Mouse (Mus musculus): ENCODE data around the gene S1pr5. TPM values are rescaled to one million over a fixed set of nuclear protein-coding genes. Genes with fewer than 3 reads are reported as not detected.

Gene S1pr5
- polyA plus RNA-seq, 1 experiment from 2014 or later = 5.0 TPM

DNA sequence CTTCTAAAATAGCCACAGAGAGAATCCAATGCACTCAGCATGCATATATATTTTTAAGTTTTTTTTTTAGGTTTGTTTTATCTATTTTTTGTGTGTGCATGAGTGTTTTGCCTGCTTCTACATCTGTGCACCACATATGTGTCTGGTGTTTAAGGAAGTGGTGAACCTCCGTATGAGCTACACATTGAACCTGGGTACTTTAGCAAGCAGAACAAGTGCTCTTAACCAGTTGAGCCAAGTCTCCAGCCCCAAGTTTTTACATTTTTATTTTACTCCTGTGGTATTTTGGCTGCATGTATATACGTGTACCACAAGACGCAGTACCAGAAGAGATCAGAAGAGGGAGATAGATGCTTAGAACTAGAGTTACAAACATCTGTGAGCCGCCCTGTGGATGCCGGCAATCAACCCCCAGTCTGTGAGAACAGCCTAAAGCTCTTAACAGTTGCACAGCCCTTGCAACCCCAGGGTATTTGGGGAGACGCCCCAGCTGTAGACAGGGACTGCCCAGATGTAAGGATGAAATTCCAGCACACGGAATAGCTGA, 26.8 kb downstream of the S1pr5 start:
- Histone ChIP-seq H3K9me3 (replicated peaks) (no peaks in the 10 kb centered on the region), H3K9ac (no peak overlapping the region), H3K27ac (replicated peaks) (no peak overlapping the region), H3K36me3 (no peaks in the 10 kb centered on the region), H3K4me2 (replicated peaks) (no peak overlapping the region), H3K4me1 (peaks cover 14% of the 10 kb centered on the region), H3K27me3 (no peaks in the 10 kb centered on the region), H3K4me3 (replicated peaks) (no peak overlapping the region)
- 11% methylated on average over 7 of the region's 7 CpGs for WGBS
- ATAC-seq (ENCODE audit: insufficient number of reproducible peaks, low FRiP score, low TSS enrichment, low read depth) = no peak

DNA sequence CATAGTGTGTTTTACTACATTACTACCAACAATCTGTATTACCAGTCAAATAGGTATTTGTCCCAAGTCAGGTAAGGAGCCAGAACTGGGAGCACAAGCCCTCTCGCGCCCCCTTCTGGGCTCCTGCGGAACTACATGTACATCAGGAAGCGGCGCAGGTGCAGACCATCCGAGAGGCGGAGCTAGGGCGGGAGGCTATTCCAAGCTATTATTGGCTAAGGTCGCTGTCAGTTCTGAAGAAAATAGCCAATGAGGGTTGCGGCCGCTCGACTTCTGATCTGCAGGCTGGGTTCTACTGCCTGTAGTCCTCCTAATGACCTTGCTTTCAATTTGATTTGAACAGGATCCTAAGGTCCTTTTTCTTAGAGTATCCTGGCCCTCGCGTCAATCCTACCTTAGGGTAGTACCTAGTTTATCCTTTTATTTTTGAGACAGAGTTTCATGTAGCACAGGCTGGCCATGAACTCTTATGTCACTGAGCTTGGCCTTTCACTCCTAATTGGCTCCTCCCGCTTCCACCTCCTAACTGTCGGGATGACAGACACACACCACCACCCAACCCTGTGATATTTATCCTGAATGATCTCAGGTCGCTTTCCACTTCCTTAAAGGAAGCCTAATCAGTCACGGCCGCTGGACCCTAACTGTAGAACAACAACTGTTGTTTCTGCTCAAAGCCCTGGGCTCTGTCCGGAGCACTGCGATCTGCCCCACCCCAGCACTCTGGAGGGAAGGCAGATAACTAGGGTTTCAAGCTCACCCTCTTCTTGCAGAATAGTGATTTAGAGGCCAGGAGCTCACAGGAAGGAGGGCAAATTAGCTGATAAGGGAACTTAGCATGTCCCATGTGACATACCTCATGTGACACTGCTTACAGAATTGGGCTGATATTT, 27.5 kb downstream of the S1pr5 start:
- peak; percentile 77 for ATAC-seq (ENCODE audit: insufficient number of reproducible peaks, low FRiP score, low TSS enrichment, low read depth)
- Histone ChIP-seq H3K9ac (no peak overlapping the region), H3K4me3 (replicated peaks) (peak overlapping the region; percentile 24), H3K36me3 (no peaks in the 10 kb centered on the region), H3K27me3 (no peaks in the 10 kb centered on the region), H3K9me3 (replicated peaks) (no peaks in the 10 kb centered on the region), H3K4me2 (replicated peaks) (peak overlapping the region; percentile 40), H3K4me1 (peaks cover 14% of the 10 kb centered on the region), H3K27ac (replicated peaks) (no peak overlapping the region)
- WGBS = 11% methylated on average over 21 of the region's 21 CpGs

DNA sequence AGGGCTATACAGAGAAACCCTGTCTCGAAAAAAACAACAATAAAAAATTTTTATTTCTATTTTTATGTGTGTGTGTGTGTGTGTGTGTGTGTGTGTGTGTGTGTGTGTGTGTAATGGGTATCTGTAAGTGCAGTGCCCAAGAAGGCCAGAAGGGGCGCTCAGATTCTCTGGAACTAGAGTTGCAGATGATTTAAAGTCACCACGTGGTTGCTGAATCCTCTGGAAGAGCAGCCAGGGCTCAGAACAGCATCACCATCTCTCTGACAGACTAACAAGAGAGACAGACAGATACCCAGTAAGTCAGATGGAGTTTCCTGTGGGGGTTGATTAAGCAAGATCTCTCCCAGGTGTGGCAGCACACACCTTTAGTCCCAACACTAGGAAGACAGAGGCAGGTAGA, 28.4 kb downstream of the S1pr5 start:
- Histone ChIP-seq H3K36me3 (no peaks in the 10 kb centered on the region), H3K27me3 (no peaks in the 10 kb centered on the region), H3K4me3 (replicated peaks) (no peak overlapping the region), H3K4me2 (replicated peaks) (no peak overlapping the region), H3K9me3 (replicated peaks) (no peaks in the 10 kb centered on the region), H3K4me1 (peaks cover 7% of the 10 kb centered on the region), H3K27ac (replicated peaks) (no peak overlapping the region), H3K9ac (no peak overlapping the region)
- no peak for ATAC-seq (ENCODE audit: insufficient number of reproducible peaks, low FRiP score, low TSS enrichment, low read depth)
- WGBS = 60% methylated on average over 3 of the region's 3 CpGs

DNA sequence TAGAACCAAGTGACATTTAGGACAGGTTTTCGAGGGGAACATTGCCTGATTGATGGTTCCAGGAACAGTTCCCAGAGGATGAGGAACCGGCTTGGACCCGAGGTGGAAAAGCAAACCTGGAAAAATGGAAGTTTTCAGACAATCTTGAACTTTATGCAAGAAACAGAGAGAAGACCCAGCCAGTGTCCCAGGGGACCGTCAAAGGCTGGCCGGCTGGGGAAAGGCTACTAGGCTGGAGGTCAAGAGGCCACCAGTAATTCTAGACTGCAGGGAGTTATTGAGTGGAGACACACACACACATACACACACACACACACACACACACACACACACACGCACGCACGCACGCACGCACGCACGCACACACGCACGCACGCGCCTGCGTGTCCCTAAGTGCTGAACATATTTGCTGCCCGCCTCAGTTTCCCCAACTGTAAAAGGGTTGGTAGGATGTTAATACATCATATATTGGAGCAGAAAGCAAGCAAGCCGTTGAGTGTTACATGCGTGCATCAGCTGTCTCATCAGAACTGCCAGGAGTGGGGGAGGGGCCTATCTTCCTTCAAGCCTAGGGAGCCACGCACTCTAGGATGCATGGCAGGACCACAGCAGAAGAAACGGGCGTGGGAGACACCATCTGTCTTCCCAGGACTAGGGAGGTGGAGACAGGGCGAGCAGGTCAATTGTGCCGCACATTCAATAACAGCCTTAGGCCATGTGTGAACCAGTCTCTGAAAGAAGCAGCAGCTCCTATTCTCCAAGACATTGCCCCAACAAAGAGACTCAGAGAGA, 32.0 kb downstream of the S1pr5 start:
- Histone ChIP-seq H3K9ac (no peak overlapping the region), H3K9me3 (replicated peaks) (no peaks in the 10 kb centered on the region), H3K27me3 (no peaks in the 10 kb centered on the region), H3K27ac (replicated peaks) (no peak overlapping the region), H3K4me2 (replicated peaks) (no peak overlapping the region), H3K4me1 (peaks cover 6% of the 10 kb centered on the region), H3K36me3 (no peaks in the 10 kb centered on the region), H3K4me3 (replicated peaks) (no peak overlapping the region)
- ATAC-seq (ENCODE audit: insufficient number of reproducible peaks, low FRiP score, low TSS enrichment, low read depth) = no peak
- 62% methylated on average over 25 of the region's 25 CpGs for WGBS

DNA sequence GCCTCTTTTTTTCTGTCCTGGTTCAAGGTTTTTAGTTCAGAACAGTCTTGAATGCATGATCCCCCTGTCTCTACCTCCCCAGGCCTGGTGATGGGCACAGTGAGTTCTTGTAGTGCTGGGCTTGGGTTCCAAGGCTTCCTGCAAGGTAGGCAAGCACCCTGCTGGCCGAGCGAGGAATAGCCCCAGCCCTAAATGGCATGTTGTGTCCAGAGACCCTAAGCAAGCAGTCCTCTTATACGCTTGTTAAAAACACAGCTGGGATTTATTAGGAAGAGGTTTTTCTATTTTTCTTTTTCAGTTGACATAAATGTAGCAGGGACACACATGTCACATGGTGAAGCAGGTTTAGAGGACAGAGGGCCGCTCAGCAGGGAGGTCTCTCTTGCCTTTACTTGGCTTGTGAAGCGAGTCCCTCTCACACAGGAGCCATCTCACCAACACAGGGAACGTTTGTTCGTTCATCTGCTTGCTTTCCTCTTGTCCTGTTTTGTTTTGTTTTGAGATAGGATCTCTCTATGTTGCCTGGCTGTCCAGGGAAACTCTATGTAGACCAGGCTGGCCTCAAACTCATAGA, 34.5 kb downstream of the S1pr5 start:
- no peaks in the 10 kb centered on the region for H3K9me3 ChIP-seq (replicated peaks)
- no peak for ATAC-seq (ENCODE audit: insufficient number of reproducible peaks, low FRiP score, low TSS enrichment, low read depth)
- H3K4me1 ChIP-seq = no peaks in the 10 kb centered on the region
- no peak overlapping the region for H3K9ac ChIP-seq
- 21% methylated on average over 7 of the region's 7 CpGs for WGBS
- H3K4me2 ChIP-seq (replicated peaks) = no peak overlapping the region
- no peak overlapping the region for H3K4me3 ChIP-seq (replicated peaks)
- 0 out of 2 replicates have a peak, but pooled peaks cover 3% of the 10 kb centered on the region for H3K36me3 ChIP-seq
- H3K27me3 ChIP-seq = no peaks in the 10 kb centered on the region
- H3K27ac ChIP-seq (replicated peaks) = no peak overlapping the region

DNA sequence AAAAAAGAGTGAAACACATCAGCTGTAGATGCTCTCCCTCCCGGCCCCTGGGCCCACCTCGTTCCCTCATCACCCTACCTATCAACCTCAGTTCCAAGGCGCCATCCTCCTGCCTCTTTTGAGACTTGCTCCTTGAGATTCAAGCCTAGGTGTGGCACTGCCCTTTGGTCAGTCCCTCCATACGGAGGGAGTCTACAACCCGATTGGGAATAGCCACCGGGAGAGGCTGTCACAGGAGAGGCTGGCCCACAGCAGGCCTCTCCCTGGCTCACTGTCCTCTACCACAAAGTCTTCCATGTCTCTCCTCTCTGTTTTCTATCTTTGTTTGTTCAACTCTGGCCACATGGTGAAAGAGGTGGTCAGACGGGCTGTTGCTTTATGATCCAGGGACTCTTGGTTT, 36.6 kb downstream of the S1pr5 start:
- ATAC-seq (ENCODE audit: insufficient number of reproducible peaks, low FRiP score, low TSS enrichment, low read depth) = no peak
- H3K9me3 ChIP-seq (replicated peaks) = no peaks in the 10 kb centered on the region
- H3K36me3 ChIP-seq = 0 out of 2 replicates have a peak, but pooled peaks cover 3% of the 10 kb centered on the region
- no peak overlapping the region for H3K9ac ChIP-seq
- 85% methylated on average over 7 of the region's 7 CpGs for WGBS
- H3K4me1 ChIP-seq = no peaks in the 10 kb centered on the region
- no peak overlapping the region for H3K4me3 ChIP-seq (replicated peaks)
- no peak overlapping the region for H3K27ac ChIP-seq (replicated peaks)
- no peak overlapping the region for H3K4me2 ChIP-seq (replicated peaks)
- no peaks in the 10 kb centered on the region for H3K27me3 ChIP-seq

DNA sequence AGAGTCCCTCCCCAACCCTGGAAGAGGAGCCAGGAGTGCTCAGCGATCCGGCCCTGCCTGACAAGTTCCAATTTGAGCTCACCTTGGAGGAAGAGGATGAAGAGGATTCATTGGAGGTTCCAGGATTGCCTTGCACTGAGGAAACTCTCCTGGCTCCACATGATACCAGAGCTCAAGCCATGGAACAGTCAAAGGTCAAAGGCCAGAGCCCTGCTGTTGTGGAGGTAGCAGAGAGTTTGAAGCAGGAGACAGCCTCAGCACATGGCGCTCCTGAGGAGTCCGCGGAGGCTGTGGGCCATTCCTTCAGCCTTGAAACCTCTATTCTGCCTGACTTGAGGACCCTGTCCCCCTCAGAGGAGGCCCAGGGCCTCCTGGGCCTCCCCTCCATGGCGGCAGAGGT, 37.4 kb downstream of the S1pr5 start:
- no peak overlapping the region for H3K9ac ChIP-seq
- no peaks in the 10 kb centered on the region for H3K9me3 ChIP-seq (replicated peaks)
- no peaks in the 10 kb centered on the region for H3K4me1 ChIP-seq
- H3K4me2 ChIP-seq (replicated peaks) = no peak overlapping the region
- 0 out of 2 replicates have a peak, but pooled peaks cover 3% of the 10 kb centered on the region for H3K36me3 ChIP-seq
- no peak overlapping the region for H3K4me3 ChIP-seq (replicated peaks)
- WGBS = 72% methylated on average over 6 of the region's 6 CpGs
- no peak for ATAC-seq (ENCODE audit: insufficient number of reproducible peaks, low FRiP score, low TSS enrichment, low read depth)
- H3K27me3 ChIP-seq = no peaks in the 10 kb centered on the region
- H3K27ac ChIP-seq (replicated peaks) = no peak overlapping the region

DNA sequence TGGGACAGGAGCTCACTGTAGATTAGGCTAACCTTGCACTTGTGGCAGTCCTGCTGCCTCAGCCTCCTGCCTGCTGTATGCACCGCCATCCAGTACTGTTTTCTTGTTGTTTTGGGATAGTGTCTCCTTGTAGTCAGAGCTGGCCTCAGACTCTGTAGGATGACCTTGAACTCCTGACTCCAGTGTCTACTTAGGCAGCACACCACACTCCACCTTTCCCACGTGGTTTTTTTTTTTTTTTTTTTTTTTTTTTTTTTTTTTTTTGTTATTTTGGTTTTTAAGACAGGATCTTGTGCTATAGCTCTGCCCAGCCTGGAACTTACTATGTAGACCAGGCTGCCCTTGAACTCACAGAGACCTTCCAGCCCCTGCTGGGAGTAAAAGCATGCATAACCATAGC, 39.6 kb downstream of the S1pr5 start:
- H3K27me3 ChIP-seq = no peaks in the 10 kb centered on the region
- no peaks in the 10 kb centered on the region for H3K9me3 ChIP-seq (replicated peaks)
- 75% methylated on average over 2 of the region's 2 CpGs for WGBS
- no peak overlapping the region for H3K9ac ChIP-seq
- H3K36me3 ChIP-seq = 0 out of 2 replicates have a peak, but pooled peaks cover 3% of the 10 kb centered on the region
- peaks cover 11% of the 10 kb centered on the region for H3K4me1 ChIP-seq
- H3K4me3 ChIP-seq (replicated peaks) = no peak overlapping the region
- no peak for ATAC-seq (ENCODE audit: insufficient number of reproducible peaks, low FRiP score, low TSS enrichment, low read depth)
- no peak overlapping the region for H3K4me2 ChIP-seq (replicated peaks)
- no peak overlapping the region for H3K27ac ChIP-seq (replicated peaks)

DNA sequence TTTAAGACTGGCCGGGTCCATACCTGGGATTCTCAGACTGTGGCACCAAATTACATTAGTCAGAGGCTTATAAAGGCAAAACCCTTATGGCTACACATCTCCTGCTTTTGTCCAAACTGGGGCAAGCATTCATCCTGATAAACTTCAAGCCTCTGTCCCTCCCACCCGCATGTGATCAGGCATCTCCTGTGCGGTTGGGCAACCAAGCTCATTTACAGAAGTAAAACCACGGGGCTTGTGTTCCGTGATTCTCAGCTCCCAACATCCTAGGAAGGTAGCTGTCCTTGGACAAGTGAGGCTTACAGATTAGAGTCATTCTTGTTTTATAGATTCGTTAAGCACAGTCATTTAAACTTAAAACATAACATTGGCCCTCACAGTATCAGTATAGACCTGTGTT, 41.4 kb downstream of the S1pr5 start:
- ATAC-seq (ENCODE audit: insufficient number of reproducible peaks, low FRiP score, low TSS enrichment, low read depth) = no peak
- H3K9ac ChIP-seq = no peak overlapping the region
- no peaks in the 10 kb centered on the region for H3K9me3 ChIP-seq (replicated peaks)
- no peaks in the 10 kb centered on the region for H3K27me3 ChIP-seq
- H3K36me3 ChIP-seq = 0 out of 2 replicates have a peak, but pooled peaks cover 3% of the 10 kb centered on the region
- peaks cover 11% of the 10 kb centered on the region for H3K4me1 ChIP-seq
- no peak overlapping the region for H3K4me2 ChIP-seq (replicated peaks)
- no peak overlapping the region for H3K4me3 ChIP-seq (replicated peaks)
- H3K27ac ChIP-seq (replicated peaks) = no peak overlapping the region
- WGBS = 84% methylated on average over 6 of the region's 6 CpGs

DNA sequence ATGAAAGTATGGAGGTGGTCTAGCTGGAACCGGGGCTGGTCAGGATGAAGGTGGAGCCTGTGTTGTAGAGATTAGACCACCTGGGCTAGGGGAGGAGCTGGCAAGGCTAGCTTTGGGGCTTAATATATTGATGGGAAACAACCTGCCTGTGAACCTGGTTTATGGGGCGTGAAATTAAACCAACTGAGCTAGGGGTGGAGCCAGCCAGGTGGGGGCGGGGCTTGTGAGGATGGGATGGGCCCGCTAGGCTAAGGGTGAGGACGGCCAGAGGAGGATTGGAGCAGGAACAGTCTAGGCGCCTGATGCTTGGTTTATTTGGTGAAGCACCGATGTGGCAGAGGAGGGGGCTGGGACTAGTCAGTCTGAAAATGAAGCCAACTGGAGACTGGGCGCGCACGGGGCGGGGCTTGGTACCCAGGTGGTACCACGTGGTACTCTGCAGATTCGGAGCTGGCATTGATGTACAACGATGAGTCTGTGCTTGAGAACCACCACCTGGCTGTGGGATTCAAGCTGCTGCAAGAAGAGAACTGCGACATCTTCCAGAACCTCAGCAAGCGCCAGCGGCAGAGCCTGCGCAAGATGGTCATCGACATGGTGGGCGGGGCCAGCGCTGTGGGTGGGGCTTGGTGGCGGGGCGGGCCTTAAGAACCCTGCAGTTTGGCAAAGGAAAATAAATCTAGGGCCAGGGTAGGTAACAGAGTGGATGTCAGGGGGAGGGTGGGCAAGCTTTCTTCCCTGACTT, 43.5 kb downstream of the S1pr5 start:
- Histone ChIP-seq H3K36me3 (no peaks in the 10 kb centered on the region), H3K27ac (replicated peaks) (no peak overlapping the region), H3K9ac (no peak overlapping the region; the same call in 1 of the 2 replicates), H3K4me2 (replicated peaks) (peak overlapping the region; percentile 72), H3K9me3 (replicated peaks) (no peaks in the 10 kb centered on the region), H3K4me1 (peaks cover 11% of the 10 kb centered on the region), H3K27me3 (no peaks in the 10 kb centered on the region), H3K4me3 (replicated peaks) (peak overlapping the region; percentile 47)
- ATAC-seq (ENCODE audit: insufficient number of reproducible peaks, low FRiP score, low TSS enrichment, low read depth) = no peak
- WGBS = 4% methylated on average over 23 of the region's 23 CpGs
